Mouse (Mus musculus): Measurements from ENCODE around the gene Aldh3b2. TPM values are rescaled to one million over a fixed set of nuclear protein-coding genes. Genes with fewer than 3 reads are reported as not detected.

Gene Aldh3b2
- polyA plus RNA-seq, 1 experiment from 2014 or later = 1.0 TPM

GRCm38 (mm10) chr19:4014802-4015201 is 42.7 kb downstream of the Aldh3b2 start:
- H3K9ac ChIP-seq (ENCODE audit: low read length) = no peak overlapping the region
- DNase-seq (ENCODE audit: low spot score) (no peak), ATAC-seq (replicated peaks; ENCODE audit: low FRiP score) (no peak)
- no peak overlapping the region for H3K4me2 ChIP-seq (ENCODE audit: low read depth, low read length, severe bottlenecking)
- H3K4me1 ChIP-seq (replicated peaks; ENCODE audit: control insufficient read depth, insufficient read depth, low read length) = peaks cover 5% of the 10 kb centered on the region; the same call in 1 of the 2 replicates
- H3K9me3 ChIP-seq (ENCODE audit: control insufficient read depth, low read length) = no peaks in the 10 kb centered on the region
- no peaks in the 10 kb centered on the region; the same call in 1 of the 2 replicates for H3K36me3 ChIP-seq (ENCODE audit: control insufficient read depth, insufficient read depth, low read length)
- H3K27me3 ChIP-seq (ENCODE audit: control insufficient read depth, insufficient read depth, low read length) = no peaks in the 10 kb centered on the region
- no peak overlapping the region for H3K27ac ChIP-seq (ENCODE audit: low read depth, low read length)
- no peak overlapping the region for H3K4me3 ChIP-seq (ENCODE audit: low read depth, low read length)

DNA sequence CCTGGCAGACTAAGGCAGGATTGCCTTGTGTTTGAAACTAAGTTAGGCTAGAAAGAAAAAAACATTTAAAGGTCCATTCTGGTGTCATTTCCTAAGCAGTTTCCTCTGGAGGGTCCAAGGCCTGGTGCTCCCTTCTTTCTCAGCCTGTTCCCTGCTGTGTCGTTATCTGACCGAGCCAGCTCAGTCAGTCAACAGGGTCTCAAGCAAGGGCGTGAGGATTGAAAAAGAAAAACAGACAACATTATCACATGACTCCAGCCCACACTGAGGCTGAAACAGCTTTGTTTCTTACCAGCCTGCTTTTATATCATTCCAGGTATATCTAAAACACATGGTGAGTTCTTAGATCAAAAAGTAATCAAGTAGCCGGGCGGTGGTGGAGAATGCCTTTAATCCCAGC is 43.5 kb downstream of the Aldh3b2 start:
- WGBS = 66% methylated on average over 5 of the region's 5 CpGs
- no peak for ATAC-seq (replicated peaks; ENCODE audit: low FRiP score)

DNA sequence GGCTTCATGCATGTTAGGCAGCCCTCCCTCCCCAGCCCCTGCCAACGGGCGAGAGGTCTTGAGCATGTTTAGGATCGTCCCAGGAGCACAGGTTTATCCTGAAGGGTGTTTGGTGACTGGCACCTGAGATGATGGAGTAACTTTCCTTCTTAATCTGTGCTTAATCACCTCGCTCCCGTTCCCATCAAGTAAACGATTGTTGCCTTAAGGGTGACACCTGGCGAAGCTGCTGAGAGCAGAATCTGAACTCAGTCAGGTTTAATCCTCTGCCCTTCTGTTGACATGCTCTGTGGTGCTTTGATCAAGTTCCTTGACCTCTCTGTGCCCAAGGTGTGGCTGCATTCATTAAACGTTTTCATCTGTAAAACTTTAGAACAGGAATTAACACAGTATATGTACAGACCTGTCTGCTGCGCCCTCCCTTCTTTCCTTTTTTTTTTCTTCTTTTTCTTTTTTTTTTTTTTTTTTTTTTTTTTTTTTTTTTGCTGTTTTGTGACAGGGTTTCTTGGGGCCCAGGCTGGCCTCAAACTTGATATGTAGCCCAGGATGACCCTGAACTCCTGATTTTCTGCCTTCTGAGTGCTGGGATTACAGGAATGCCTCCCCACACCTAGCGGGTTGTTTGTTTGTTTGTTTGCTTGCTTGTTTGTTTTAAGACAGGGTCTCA is 45.9 kb downstream of the Aldh3b2 start:
- 69% methylated on average over 10 of the region's 10 CpGs for WGBS
- no peaks in the 10 kb centered on the region for H3K27me3 ChIP-seq (ENCODE audit: control insufficient read depth, insufficient read depth, low read length)
- no peaks in the 10 kb centered on the region for H3K9me3 ChIP-seq (ENCODE audit: control insufficient read depth, low read length)

More for the DNA sequence above, 43.5 kb downstream of the Aldh3b2 start:
- no peak for DNase-seq (ENCODE audit: low spot score)
- peaks cover 5% of the 10 kb centered on the region; the same call in 1 of the 2 replicates for H3K4me1 ChIP-seq (replicated peaks; ENCODE audit: control insufficient read depth, insufficient read depth, low read length)
- no peaks in the 10 kb centered on the region; the same call in 1 of the 2 replicates for H3K36me3 ChIP-seq (ENCODE audit: control insufficient read depth, insufficient read depth, low read length)
- H3K27ac ChIP-seq (ENCODE audit: low read depth, low read length) = no peak overlapping the region
- H3K9me3 ChIP-seq (ENCODE audit: control insufficient read depth, low read length) = no peaks in the 10 kb centered on the region
- no peaks in the 10 kb centered on the region for H3K27me3 ChIP-seq (ENCODE audit: control insufficient read depth, insufficient read depth, low read length)
- no peak overlapping the region for H3K4me3 ChIP-seq (ENCODE audit: low read depth, low read length)
- no peak overlapping the region for H3K4me2 ChIP-seq (ENCODE audit: low read depth, low read length, severe bottlenecking)
- H3K9ac ChIP-seq (ENCODE audit: low read length) = no peak overlapping the region

GRCm38 (mm10) chr19:4018743-4019583 is 46.8 kb downstream of the Aldh3b2 start:
- 37% methylated on average over 18 of the region's 18 CpGs for WGBS
- Histone ChIP-seq H3K9me3 (ENCODE audit: control insufficient read depth, low read length) (no peaks in the 10 kb centered on the region), H3K27me3 (ENCODE audit: control insufficient read depth, insufficient read depth, low read length) (no peaks in the 10 kb centered on the region), H3K27ac (ENCODE audit: low read depth, low read length) (no peak overlapping the region), H3K4me2 (ENCODE audit: low read depth, low read length, severe bottlenecking) (no peak overlapping the region), H3K4me1 (replicated peaks; ENCODE audit: control insufficient read depth, insufficient read depth, low read length) (no peaks in the 10 kb centered on the region; the same call in 1 of the 2 replicates), H3K36me3 (ENCODE audit: control insufficient read depth, insufficient read depth, low read length) (no peaks in the 10 kb centered on the region), H3K9ac (ENCODE audit: low read length) (no peak overlapping the region), H3K4me3 (ENCODE audit: low read depth, low read length) (no peak overlapping the region)
- ATAC-seq (replicated peaks; ENCODE audit: low FRiP score) (no peak), DNase-seq (ENCODE audit: low spot score) (peak; percentile 72)

More for the DNA sequence above, 45.9 kb downstream of the Aldh3b2 start:
- no peaks in the 10 kb centered on the region for H3K36me3 ChIP-seq (ENCODE audit: control insufficient read depth, insufficient read depth, low read length)
- H3K4me3 ChIP-seq (ENCODE audit: low read depth, low read length) = no peak overlapping the region
- no peak overlapping the region for H3K9ac ChIP-seq (ENCODE audit: low read length)
- no peak overlapping the region for H3K27ac ChIP-seq (ENCODE audit: low read depth, low read length)
- H3K4me2 ChIP-seq (ENCODE audit: low read depth, low read length, severe bottlenecking) = no peak overlapping the region
- no peak for DNase-seq (ENCODE audit: low spot score)
- ATAC-seq (replicated peaks; ENCODE audit: low FRiP score) = no peak
- no peaks in the 10 kb centered on the region; the same call in 1 of the 2 replicates for H3K4me1 ChIP-seq (replicated peaks; ENCODE audit: control insufficient read depth, insufficient read depth, low read length)

- no peak for DNase-seq (ENCODE audit: low spot score)
- ATAC-seq (replicated peaks; ENCODE audit: low FRiP score) = no peak
- H3K4me3 ChIP-seq (ENCODE audit: low read depth, low read length) = no peak overlapping the region
- no peaks in the 10 kb centered on the region for H3K27me3 ChIP-seq (ENCODE audit: control insufficient read depth, insufficient read depth, low read length)
- H3K9ac ChIP-seq (ENCODE audit: low read length) = no peak overlapping the region
- H3K36me3 ChIP-seq (ENCODE audit: control insufficient read depth, insufficient read depth, low read length) = no peaks in the 10 kb centered on the region
- no peaks in the 10 kb centered on the region; the same call in 1 of the 2 replicates for H3K9me3 ChIP-seq (ENCODE audit: control insufficient read depth, low read length)
- no peaks in the 10 kb centered on the region; the same call in 1 of the 2 replicates for H3K4me1 ChIP-seq (replicated peaks; ENCODE audit: control insufficient read depth, insufficient read depth, low read length)
- 79% methylated on average over 7 of the region's 7 CpGs for WGBS
- no peak overlapping the region for H3K27ac ChIP-seq (ENCODE audit: low read depth, low read length)
- H3K4me2 ChIP-seq (ENCODE audit: low read depth, low read length, severe bottlenecking) = no peak overlapping the region
Observed at GRCm38 (mm10) chr19:4023185-4023584, 51.1 kb downstream of the Aldh3b2 start.

DNA sequence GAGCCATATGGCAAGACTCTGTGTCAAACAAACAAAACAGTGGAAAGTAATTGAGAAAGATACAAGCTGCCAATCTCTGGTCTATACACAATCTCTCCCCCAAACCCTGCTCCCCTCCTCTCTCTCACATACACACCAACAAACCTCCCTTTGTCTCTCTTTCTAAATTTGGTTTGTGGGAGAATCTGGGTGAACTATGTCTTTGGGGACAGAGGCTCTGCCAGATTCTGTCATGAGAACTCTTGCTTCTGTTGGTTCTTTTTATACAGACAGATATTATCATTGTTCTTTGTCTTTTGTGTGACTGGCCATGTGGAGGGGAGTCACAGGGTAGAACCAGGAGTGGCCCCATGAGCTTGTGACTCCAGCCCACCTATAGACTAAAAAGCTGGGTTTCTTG is 55.4 kb downstream of the Aldh3b2 start:
- H3K9ac ChIP-seq (ENCODE audit: low read length) = no peak overlapping the region
- H3K36me3 ChIP-seq (ENCODE audit: control insufficient read depth, insufficient read depth, low read length) = no peaks in the 10 kb centered on the region
- no peak overlapping the region for H3K4me3 ChIP-seq (ENCODE audit: low read depth, low read length)
- no peak for DNase-seq (ENCODE audit: low spot score)
- no peak for ATAC-seq (replicated peaks; ENCODE audit: low FRiP score)
- H3K9me3 ChIP-seq (ENCODE audit: control insufficient read depth, low read length) = no peaks in the 10 kb centered on the region; the same call in 1 of the 2 replicates
- no peaks in the 10 kb centered on the region for H3K4me1 ChIP-seq (replicated peaks; ENCODE audit: control insufficient read depth, insufficient read depth, low read length)
- H3K27me3 ChIP-seq (ENCODE audit: control insufficient read depth, insufficient read depth, low read length) = no peaks in the 10 kb centered on the region
- H3K27ac ChIP-seq (ENCODE audit: low read depth, low read length) = no peak overlapping the region
- no peak overlapping the region for H3K4me2 ChIP-seq (ENCODE audit: low read depth, low read length, severe bottlenecking)

Other genes with a start within 250 kb of the Aldh3b2 start
- gene Kmt5b, start 204.9 kb upstream of the Aldh3b2 start, polyA plus RNA-seq (2014; fragmentation: Nextera tagmentation; extraction: Ambion mirVana) = 43.2 and 44.6 TPM in 2 replicates
- 65.8 and 70.0 TPM in 2 replicates for gene Chka, start 120.6 kb upstream of the Aldh3b2 start, polyA plus RNA-seq (2014; fragmentation: Nextera tagmentation; extraction: Ambion mirVana)
- 11.4 and 15.7 TPM in 2 replicates for gene Tcirg1, start 65.2 kb upstream of the Aldh3b2 start, polyA plus RNA-seq (2014; fragmentation: Nextera tagmentation; extraction: Ambion mirVana)
- 189 and 206 TPM in 2 replicates for gene Ndufs8, start 59.6 kb upstream of the Aldh3b2 start, polyA plus RNA-seq (2014; fragmentation: Nextera tagmentation; extraction: Ambion mirVana)
- 0.35 and 0.64 TPM in 2 replicates for gene Aldh3b1, start 42.5 kb upstream of the Aldh3b2 start, polyA plus RNA-seq (2014; fragmentation: Nextera tagmentation; extraction: Ambion mirVana)
- gene Unc93b1, start 37.1 kb upstream of the Aldh3b2 start, polyA plus RNA-seq (2014; fragmentation: Nextera tagmentation; extraction: Ambion mirVana) = 4.9 and 5.7 TPM in 2 replicates
- gene Aldh3b3, start 13.7 kb upstream of the Aldh3b2 start, polyA plus RNA-seq (2014; fragmentation: Nextera tagmentation; extraction: Ambion mirVana) = not detected in 2 replicates
- 1.7 and 2.3 TPM in 2 replicates for gene Acy3, start 14.2 kb downstream of the Aldh3b2 start, polyA plus RNA-seq (2014; fragmentation: Nextera tagmentation; extraction: Ambion mirVana)
- not detected in 2 replicates for gene Tbx10, start 20.4 kb downstream of the Aldh3b2 start, polyA plus RNA-seq (2014; fragmentation: Nextera tagmentation; extraction: Ambion mirVana)
- 21.2 and 21.9 TPM in 2 replicates for gene Nudt8, start 28.3 kb downstream of the Aldh3b2 start, polyA plus RNA-seq (2014; fragmentation: Nextera tagmentation; extraction: Ambion mirVana)
- gene Gm49405, start 28.3 kb downstream of the Aldh3b2 start, polyA plus RNA-seq (2014; fragmentation: Nextera tagmentation; extraction: Ambion mirVana) = 3.0 TPM in 2 replicates
- gene Doc2g, start 31.0 kb downstream of the Aldh3b2 start, polyA plus RNA-seq (2014; fragmentation: Nextera tagmentation; extraction: Ambion mirVana) = 3.8 and 4.2 TPM in 2 replicates
- gene Ndufv1, start 40.5 kb downstream of the Aldh3b2 start, polyA plus RNA-seq (2014; fragmentation: Nextera tagmentation; extraction: Ambion mirVana) = 174 and 198 TPM in 2 replicates
- gene Gstp1, start 65.7 kb downstream of the Aldh3b2 start, polyA plus RNA-seq (2014; fragmentation: Nextera tagmentation; extraction: Ambion mirVana) = 347 and 365 TPM in 2 replicates
- gene Gstp2, start 73.7 kb downstream of the Aldh3b2 start, polyA plus RNA-seq (2014; fragmentation: Nextera tagmentation; extraction: Ambion mirVana) = 1.4 and 1.8 TPM in 2 replicates
- gene Gstp3, start 87.2 kb downstream of the Aldh3b2 start, polyA plus RNA-seq (2014; fragmentation: Nextera tagmentation; extraction: Ambion mirVana) = not detected in 2 replicates
- not detected in 2 replicates for gene Cabp2, start 109.2 kb downstream of the Aldh3b2 start, polyA plus RNA-seq (2014; fragmentation: Nextera tagmentation; extraction: Ambion mirVana)
- 73.6 and 83.9 TPM in 2 replicates for gene Cdk2ap2, start 124.9 kb downstream of the Aldh3b2 start, polyA plus RNA-seq (2014; fragmentation: Nextera tagmentation; extraction: Ambion mirVana)
- gene Pitpnm1, start 127.7 kb downstream of the Aldh3b2 start, polyA plus RNA-seq (2014; fragmentation: Nextera tagmentation; extraction: Ambion mirVana) = 13.9 and 18.0 TPM in 2 replicates
- gene Aip, start 153.5 kb downstream of the Aldh3b2 start, polyA plus RNA-seq (2014; fragmentation: Nextera tagmentation; extraction: Ambion mirVana) = 52.3 and 59.0 TPM in 2 replicates
- not detected in 2 replicates for gene Gpr152, start 167.5 kb downstream of the Aldh3b2 start, polyA plus RNA-seq (2014; fragmentation: Nextera tagmentation; extraction: Ambion mirVana)
- not detected in 2 replicates for gene Cabp4, start 171.7 kb downstream of the Aldh3b2 start, polyA plus RNA-seq (2014; fragmentation: Nextera tagmentation; extraction: Ambion mirVana)
- 119 and 128 TPM in 2 replicates for gene Coro1b, start 176.3 kb downstream of the Aldh3b2 start, polyA plus RNA-seq (2014; fragmentation: Nextera tagmentation; extraction: Ambion mirVana)
- gene Ptprcap, start 181.3 kb downstream of the Aldh3b2 start, polyA plus RNA-seq (2014; fragmentation: Nextera tagmentation; extraction: Ambion mirVana) = 0.52 and 0.96 TPM in 2 replicates
- gene Rps6kb2, start 191.0 kb downstream of the Aldh3b2 start, polyA plus RNA-seq (2014; fragmentation: Nextera tagmentation; extraction: Ambion mirVana) = 50.1 and 55.8 TPM in 2 replicates
- 3.1 and 3.2 TPM in 2 replicates for gene Carns1, start 203.2 kb downstream of the Aldh3b2 start, polyA plus RNA-seq (2014; fragmentation: Nextera tagmentation; extraction: Ambion mirVana)
- 0.43 and 1.3 TPM in 2 replicates for gene Tbc1d10c, start 219.0 kb downstream of the Aldh3b2 start, polyA plus RNA-seq (2014; fragmentation: Nextera tagmentation; extraction: Ambion mirVana)
- gene Ppp1ca, start 219.7 kb downstream of the Aldh3b2 start, polyA plus RNA-seq (2014; fragmentation: Nextera tagmentation; extraction: Ambion mirVana) = 856 and 864 TPM in 2 replicates
- 49.9 and 52.6 TPM in 2 replicates for gene Rad9a, start 229.3 kb downstream of the Aldh3b2 start, polyA plus RNA-seq (2014; fragmentation: Nextera tagmentation; extraction: Ambion mirVana)
- 1.0 and 1.8 TPM in 2 replicates for gene Clcf1, start 241.9 kb downstream of the Aldh3b2 start, polyA plus RNA-seq (2014; fragmentation: Nextera tagmentation; extraction: Ambion mirVana)
- not detected in 2 replicates for gene AC109138.7, start 242.0 kb downstream of the Aldh3b2 start, polyA plus RNA-seq (2014; fragmentation: Nextera tagmentation; extraction: Ambion mirVana)

All from forebrain, embryonic 11.5 days (tissue).